Mouse (Mus musculus) CH12.LX (cell line): ENCODE results near the gene Cd3e.

Source experiments
- CTCF ChIP-seq, 2 experiments: IDR thresholded peaks in 1 of 2; conservative IDR thresholded peaks in 1 of 2; 2 replicates each; pipeline ENCODE4 v1.5.1; 2011 to 2012; ENCODE audit warnings: low read depth in 2 of 2, low read length in 2 of 2, improper control_type of control experiment in 1 of 2, inconsistent platforms in 1 of 2, mild to moderate bottlenecking in 1 of 2, moderate library complexity in 1 of 2
- IRF4 ChIP-seq: IDR thresholded peaks from 2 replicates; pipeline ENCODE4 v1.6.1; 2014; ENCODE audit warnings: low read depth, mild to moderate bottlenecking, inconsistent platforms, low read length, improper control_type of control experiment

GRCm38 (mm10) chr9:44991821-44992220, 17.6 kb downstream of the Cd3e start:
- TF ChIP-seq IRF4 (no peak), CTCF (conservative IDR thresholded peaks at IDR 0.05 in 1 of 2, IDR thresholded peaks at IDR 0.05 in 1 of 2; ENCODE audit: low read depth in 2 of 2, low read length in 2 of 2) (no peak)
